In genomic region chr14:28043095-28043494, GRCm38 (mm10) we compare ENCODE assay signal across 15 mouse cellular contexts.
DNase-seq lines count a peak whose midpoint lies in the region; ATAC-seq and TF ChIP-seq lines count a peak whose summit lies in the region.
"Had no signal": no experiment of that assay in that cellular context is flagged by ENCODE, and none has a peak within 500 bp of the region (broad histone marks: within the 10 kb centered on the region; RNA-seq: fewer than 3 reads in every experiment).

No protein-coding gene starts in this region.

- peaks cover 17% of the 10 kb centered on the region for H3K4me1 ChIP-seq in hindbrain, embryonic 13.5 days (replicated peaks)
- no peaks in the 10 kb centered on the region for H3K4me1 ChIP-seq in hindbrain, postnatal 0 days (ENCODE audit: insufficient read depth, low read length)
- H3K4me1 ChIP-seq in midbrain, embryonic 13.5 days (replicated peaks): peaks cover 16% of the 10 kb centered on the region
- H3K4me1 ChIP-seq in midbrain, embryonic 11.5 days (ENCODE audit: control insufficient read depth, insufficient read depth, low read length): no peaks in the 10 kb centered on the region
- peaks cover 11% of the 10 kb centered on the region for H3K4me1 ChIP-seq in embryonic facial prominence, embryonic 14.5 days (ENCODE audit: control insufficient read depth, insufficient read depth, low read length)
- peaks cover 2% of the 10 kb centered on the region; the same call in 1 of the 2 replicates for H3K4me1 ChIP-seq in midbrain, embryonic 16.5 days (ENCODE audit: control insufficient read depth, insufficient read depth, low read length)

- H3K4me2 ChIP-seq in hindbrain, embryonic 13.5 days: no peak overlapping the region
- no peak overlapping the region for H3K4me2 ChIP-seq in hindbrain, postnatal 0 days (ENCODE audit: low read depth, low read length)
- no peak overlapping the region for H3K4me2 ChIP-seq in midbrain, embryonic 13.5 days (replicated peaks)
- H3K4me2 ChIP-seq in midbrain, embryonic 11.5 days: no peak overlapping the region
- H3K4me2 ChIP-seq in embryonic facial prominence, embryonic 14.5 days (ENCODE audit: low read depth, low read length): no peak overlapping the region
- no peak overlapping the region for H3K4me2 ChIP-seq in midbrain, embryonic 16.5 days (ENCODE audit: low read length)
- H3K4me2 ChIP-seq: midbrain, embryonic 12.5 days had no signal

- 51% methylated on average over 4 of the region's 4 CpGs for WGBS in hindbrain, embryonic 13.5 days
- WGBS in hindbrain, postnatal 0 days: 63% methylated on average over 4 of the region's 4 CpGs
- 61% methylated on average over 4 of the region's 4 CpGs for WGBS in midbrain, embryonic 13.5 days
- WGBS in midbrain, embryonic 11.5 days: 78% methylated on average over 4 of the region's 4 CpGs
- WGBS in embryonic facial prominence, embryonic 14.5 days: 31% methylated on average over 4 of the region's 4 CpGs
- 62% methylated on average over 4 of the region's 4 CpGs for WGBS in midbrain, embryonic 16.5 days

- peak overlapping the region; percentile 81 for H3K27ac ChIP-seq in hindbrain, embryonic 13.5 days
- H3K27ac ChIP-seq in hindbrain, postnatal 0 days: no peak overlapping the region
- peak overlapping the region; percentile 35; the same call in 1 of the 2 replicates for H3K27ac ChIP-seq in midbrain, embryonic 13.5 days
- no peak overlapping the region for H3K27ac ChIP-seq in midbrain, embryonic 11.5 days (ENCODE audit: low read depth, low read length)
- peak overlapping the region; percentile 52; the same call in 1 of the 2 replicates for H3K27ac ChIP-seq in embryonic facial prominence, embryonic 14.5 days (replicated peaks; ENCODE audit: low read depth, low read length)
- H3K27ac ChIP-seq in midbrain, embryonic 16.5 days (ENCODE audit: low read length): peak overlapping the region; percentile 44; the same call in 1 of the 2 replicates
- H3K27ac ChIP-seq: left cerebral cortex, adult 2 months; liver, embryonic 14.5 days; midbrain, embryonic 12.5 days had no signal

- no peaks in the 10 kb centered on the region for H3K27me3 ChIP-seq in hindbrain, embryonic 13.5 days
- H3K27me3 ChIP-seq in hindbrain, postnatal 0 days (ENCODE audit: insufficient read depth, low read length): no peaks in the 10 kb centered on the region
- no peaks in the 10 kb centered on the region for H3K27me3 ChIP-seq in midbrain, embryonic 13.5 days
- no peaks in the 10 kb centered on the region for H3K27me3 ChIP-seq in midbrain, embryonic 11.5 days (ENCODE audit: control insufficient read depth, insufficient read depth, low read length)
- H3K27me3 ChIP-seq in embryonic facial prominence, embryonic 14.5 days (replicated peaks; ENCODE audit: control insufficient read depth, insufficient read depth, low read length): no peaks in the 10 kb centered on the region
- no peaks in the 10 kb centered on the region for H3K27me3 ChIP-seq in midbrain, embryonic 16.5 days (ENCODE audit: control insufficient read depth, insufficient read depth, low read depth, low read length)
- H3K27me3 ChIP-seq: midbrain, embryonic 12.5 days had no signal

- peaks cover 9% of the 10 kb centered on the region for H3K36me3 ChIP-seq in hindbrain, embryonic 13.5 days
- no peaks in the 10 kb centered on the region; the same call in 1 of the 2 replicates for H3K36me3 ChIP-seq in hindbrain, postnatal 0 days (ENCODE audit: insufficient read depth, low read length)
- peaks cover 3% of the 10 kb centered on the region; the same call in 1 of the 2 replicates for H3K36me3 ChIP-seq in midbrain, embryonic 13.5 days
- no peaks in the 10 kb centered on the region for H3K36me3 ChIP-seq in midbrain, embryonic 11.5 days (ENCODE audit: control insufficient read depth, insufficient read depth, low read length)
- H3K36me3 ChIP-seq in embryonic facial prominence, embryonic 14.5 days (ENCODE audit: control insufficient read depth, insufficient read depth, low read length): no peaks in the 10 kb centered on the region
- H3K36me3 ChIP-seq in midbrain, embryonic 16.5 days (ENCODE audit: control insufficient read depth, insufficient read depth, low read length): peaks cover 2% of the 10 kb centered on the region; the same call in 1 of the 2 replicates
- H3K36me3 ChIP-seq: midbrain, embryonic 12.5 days had no signal

- no peak for ATAC-seq in hindbrain, embryonic 13.5 days (ENCODE audit: low FRiP score)
- no peak for ATAC-seq in hindbrain, postnatal 0 days
- ATAC-seq in midbrain, embryonic 13.5 days: no peak
- ATAC-seq in midbrain, embryonic 11.5 days (ENCODE audit: low FRiP score): no peak
- no peak for ATAC-seq in embryonic facial prominence, embryonic 14.5 days (ENCODE audit: low read depth)
- ATAC-seq in midbrain, embryonic 16.5 days: no peak
- ATAC-seq: CD4-positive, CD25-positive, alpha-beta regulatory T cell, adult 4 months had no signal

- no peak for TF ChIP-seq CTCF in hindbrain, postnatal 0 days (IDR thresholded peaks at IDR 0.05; ENCODE audit: low read depth)

- no peaks in the 10 kb centered on the region for H3K9me3 ChIP-seq in hindbrain, embryonic 13.5 days
- no peaks in the 10 kb centered on the region for H3K9me3 ChIP-seq in hindbrain, postnatal 0 days (ENCODE audit: low read length)
- H3K9me3 ChIP-seq in midbrain, embryonic 13.5 days: no peaks in the 10 kb centered on the region
- no peaks in the 10 kb centered on the region for H3K9me3 ChIP-seq in midbrain, embryonic 11.5 days (ENCODE audit: control insufficient read depth, low read length)
- H3K9me3 ChIP-seq in embryonic facial prominence, embryonic 14.5 days (ENCODE audit: control insufficient read depth, low read length): no peaks in the 10 kb centered on the region
- no peaks in the 10 kb centered on the region for H3K9me3 ChIP-seq in midbrain, embryonic 16.5 days (replicated peaks; ENCODE audit: control insufficient read depth, low read length, poor library complexity, severe bottlenecking)
- H3K9me3 ChIP-seq: midbrain, embryonic 12.5 days had no signal

- H3K9ac ChIP-seq in hindbrain, embryonic 13.5 days: no peak overlapping the region
- H3K9ac ChIP-seq in hindbrain, postnatal 0 days (replicated peaks; ENCODE audit: low read length): no peak overlapping the region
- H3K9ac ChIP-seq in midbrain, embryonic 13.5 days (replicated peaks): no peak overlapping the region
- H3K9ac ChIP-seq in midbrain, embryonic 11.5 days (ENCODE audit: low read length): no peak overlapping the region
- no peak overlapping the region for H3K9ac ChIP-seq in embryonic facial prominence, embryonic 14.5 days (ENCODE audit: low read depth, low read length)
- H3K9ac ChIP-seq in midbrain, embryonic 16.5 days (ENCODE audit: low read depth, low read length): no peak overlapping the region
- H3K9ac ChIP-seq: liver, embryonic 14.5 days; midbrain, embryonic 12.5 days had no signal

- H3K4me3 ChIP-seq in hindbrain, embryonic 13.5 days: no peak overlapping the region
- H3K4me3 ChIP-seq in hindbrain, postnatal 0 days (ENCODE audit: low read length): no peak overlapping the region
- H3K4me3 ChIP-seq in midbrain, embryonic 13.5 days (replicated peaks): no peak overlapping the region
- no peak overlapping the region for H3K4me3 ChIP-seq in midbrain, embryonic 11.5 days (ENCODE audit: low read depth, low read length)
- H3K4me3 ChIP-seq in embryonic facial prominence, embryonic 14.5 days (ENCODE audit: low read depth, low read length): no peak overlapping the region
- H3K4me3 ChIP-seq in midbrain, embryonic 16.5 days (ENCODE audit: low read depth, low read length): no peak overlapping the region
- H3K4me3 ChIP-seq: left cerebral cortex, adult 2 months; midbrain, embryonic 12.5 days had no signal

- no peak for DNase-seq in hindbrain, postnatal 0 days (ENCODE audit: low spot score)
- DNase-seq in midbrain, embryonic 11.5 days (ENCODE audit: low spot score, missing footprints): no peak
- no peak for DNase-seq in embryonic facial prominence, embryonic 14.5 days (ENCODE audit: low spot score)
- DNase-seq in thymus, postnatal 36 days: no peak
- DNase-seq in urinary bladder, postnatal 10 days (ENCODE audit: low spot score): no peak
- DNase-seq: cerebellum, adult 11-12 months; kidney, adult 2 months; lung, postnatal 14 days had no signal

Comparison
In these comparisons a context has a peak if more than half of its experiments do, and no peak if none do; other contexts are left out.
1. H3K27ac ChIP-seq: peak in hindbrain, embryonic 13.5 days (single experiment), midbrain, embryonic 13.5 days (single experiment), embryonic facial prominence, embryonic 14.5 days (single experiment) and midbrain, embryonic 16.5 days (single experiment); none in hindbrain, postnatal 0 days (single experiment) and midbrain, embryonic 11.5 days (single experiment).